Mouse (Mus musculus) granulocyte monocyte progenitor cell, adult 5-6 weeks (primary cell): ENCODE results near the gene R3hdm1. TPM values are rescaled to one million over a fixed set of nuclear protein-coding genes. Genes with fewer than 3 reads are reported as not detected.
A peak's percentile ranks its signal among the peaks of the same experiment; 100 is the strongest.
"Not testable (repeated sequence)": the region's sequence is repeated elsewhere in the genome, so short reads cannot be mapped to it uniquely, and the experiment has no call there.

Experiments
- ATAC-seq: replicated peaks from 2 replicates; pipeline ENCODE4 v1.8.0; 2016; ENCODE audit warnings: mild to moderate bottlenecking, moderate TSS enrichment, inconsistent platforms; ENCODE audit not compliant: poor library complexity, severe bottlenecking
- total RNA-seq, 2 experiments: library from RNA; stranded (forward) in 1 of 2; stranded (reverse) in 1 of 2; fragments of 200-712, 200-1000 nt in 1 of 2; fragments of >200 nt in 1 of 2; fragmentation: Nextera tagmentation in 1 of 2; gene quantifications; 2 replicates each; pipeline ENCODE4 v1.2.3; 2014 to 2017

The R3hdm1 gene
- total RNA-seq, 2 experiments from 2014 or later: 42.9 to 173 TPM

DNA sequence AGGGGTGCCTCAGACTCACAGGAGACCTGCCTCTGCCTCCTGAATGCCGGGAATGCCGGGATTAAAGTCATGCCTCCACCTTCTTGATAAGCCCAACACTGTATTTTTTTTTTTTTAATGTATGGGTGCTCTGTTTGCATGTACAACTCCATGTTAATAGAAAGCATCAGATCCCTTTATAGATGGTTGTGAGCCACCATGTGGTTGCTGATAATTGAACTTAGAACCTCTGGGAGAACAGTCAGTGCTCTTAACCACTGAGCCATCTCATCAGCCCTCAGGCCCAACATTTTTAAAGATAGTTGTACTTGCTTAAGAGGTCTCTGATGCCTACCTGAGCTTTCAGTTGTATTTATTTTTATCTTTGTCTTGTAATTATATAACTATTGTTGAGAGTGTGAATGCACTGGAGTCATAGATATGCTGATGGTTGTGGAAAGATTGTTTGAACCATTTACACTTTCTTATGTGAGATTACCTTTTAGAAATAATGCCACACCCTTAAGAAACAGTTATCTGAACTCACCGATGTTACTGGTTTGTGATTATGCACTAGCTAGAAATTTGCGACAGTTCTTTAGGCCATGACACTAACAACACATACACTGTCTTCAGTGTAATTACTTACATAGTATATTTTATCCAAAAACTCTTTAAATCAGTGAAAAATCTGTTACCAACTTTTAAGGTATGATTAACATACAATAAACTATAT is 18.0 kb downstream of the R3hdm1 start:
- no peak for ATAC-seq

- not testable (repeated sequence) for ATAC-seq
Observed at GRCm38 (mm10) chr1:128136222-128136621, 33.1 kb downstream of the R3hdm1 start.

DNA sequence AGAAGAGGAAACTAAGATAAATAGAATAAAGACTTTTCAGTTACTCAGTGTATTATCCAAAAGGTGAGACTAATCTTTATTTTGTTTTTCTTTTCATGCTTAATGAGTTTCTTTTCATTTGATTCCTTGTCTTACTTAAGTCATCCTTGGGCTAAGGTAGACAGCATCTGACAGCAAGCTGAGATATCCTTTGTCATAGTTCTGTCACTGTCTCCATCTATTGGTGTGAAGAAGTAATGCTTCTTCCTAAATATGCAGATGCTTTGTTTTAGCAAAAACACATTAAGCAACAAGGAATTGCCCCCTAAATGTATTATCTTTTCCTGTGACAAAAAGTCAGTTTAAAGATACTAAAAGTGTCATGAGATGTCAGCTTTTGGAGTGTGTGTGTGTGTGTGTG is 37.9 kb downstream of the R3hdm1 start:
- ATAC-seq: peak; percentile 53

GRCm38 (mm10) chr1:128141737-128142136 is 38.6 kb downstream of the R3hdm1 start:
- ATAC-seq: no peak

DNA sequence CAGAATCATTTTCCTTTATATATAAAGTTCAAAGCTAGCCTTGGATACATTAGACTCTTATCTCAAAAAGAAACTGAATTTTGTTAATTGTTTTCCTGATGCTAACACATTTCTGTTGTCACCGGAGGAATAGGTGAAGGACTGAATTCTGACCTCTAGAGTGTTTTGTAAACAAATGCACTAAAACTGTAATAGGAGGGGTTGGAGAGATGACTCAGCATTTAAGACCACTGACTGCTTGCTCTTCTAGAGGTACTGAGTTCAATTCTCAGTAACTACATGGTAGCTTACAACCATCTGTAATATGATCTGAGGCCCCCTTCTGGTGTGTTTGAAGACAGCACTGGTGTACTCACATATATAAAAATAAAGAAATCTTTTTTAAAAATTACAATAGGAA is 63.9 kb downstream of the R3hdm1 start:
- no peak for ATAC-seq

DNA sequence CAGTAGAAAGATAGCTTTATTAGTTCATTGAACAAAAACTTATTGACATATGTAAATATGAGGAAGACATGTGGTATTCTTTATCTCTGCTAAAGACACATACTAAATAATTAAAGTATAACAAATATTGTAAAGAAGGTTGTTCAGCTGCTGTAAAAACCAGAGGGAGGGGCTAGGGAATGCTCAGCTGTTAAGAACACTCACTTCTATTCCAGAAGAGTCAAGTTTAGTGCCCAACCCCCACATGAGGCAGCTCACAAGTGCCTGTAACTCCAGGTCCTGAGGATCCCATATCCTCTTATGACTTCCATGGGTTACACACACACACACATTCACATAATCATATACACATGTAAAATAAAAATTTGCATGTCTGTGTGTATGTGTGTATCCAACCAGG is 67.0 kb downstream of the R3hdm1 start:
- ATAC-seq: no peak

DNA sequence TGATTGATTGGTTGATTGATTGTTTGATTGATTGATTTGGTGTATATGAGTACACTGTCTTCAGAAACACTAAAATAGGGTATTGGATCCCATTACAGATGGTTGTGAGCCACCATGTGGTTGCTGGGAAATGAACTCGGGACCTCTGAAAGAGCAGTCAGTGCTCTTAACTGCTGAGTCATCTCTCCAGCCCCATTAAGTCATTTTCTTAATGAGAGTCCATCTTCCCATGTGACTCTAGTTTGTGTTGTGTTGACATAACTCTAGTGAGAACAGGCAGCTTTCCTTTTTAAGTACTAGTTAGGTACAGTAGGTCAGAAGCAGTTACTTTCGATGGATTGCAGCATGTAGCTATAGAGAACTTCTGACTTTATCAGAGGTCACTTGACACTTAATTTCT is 88.3 kb downstream of the R3hdm1 start:
- ATAC-seq: no peak

DNA sequence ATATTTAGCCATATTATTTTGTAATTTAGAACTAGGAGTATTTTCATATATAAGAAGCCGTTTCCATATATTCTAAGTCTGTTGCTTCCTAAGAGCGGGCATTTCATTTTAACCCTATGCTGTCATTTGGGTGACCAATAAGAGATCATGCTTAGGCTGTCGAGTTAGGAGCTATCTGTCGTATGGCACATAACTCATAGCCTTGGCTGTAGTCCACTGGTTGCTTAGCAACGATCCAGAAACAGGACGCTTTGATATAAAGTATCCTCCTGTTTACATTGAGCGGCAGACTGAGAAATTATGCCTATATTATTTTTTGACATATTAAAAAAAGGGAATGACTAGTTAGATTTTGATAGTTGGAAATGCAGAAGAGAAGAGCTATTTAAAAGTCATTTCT is 89.3 kb downstream of the R3hdm1 start:
- ATAC-seq: no peak

DNA sequence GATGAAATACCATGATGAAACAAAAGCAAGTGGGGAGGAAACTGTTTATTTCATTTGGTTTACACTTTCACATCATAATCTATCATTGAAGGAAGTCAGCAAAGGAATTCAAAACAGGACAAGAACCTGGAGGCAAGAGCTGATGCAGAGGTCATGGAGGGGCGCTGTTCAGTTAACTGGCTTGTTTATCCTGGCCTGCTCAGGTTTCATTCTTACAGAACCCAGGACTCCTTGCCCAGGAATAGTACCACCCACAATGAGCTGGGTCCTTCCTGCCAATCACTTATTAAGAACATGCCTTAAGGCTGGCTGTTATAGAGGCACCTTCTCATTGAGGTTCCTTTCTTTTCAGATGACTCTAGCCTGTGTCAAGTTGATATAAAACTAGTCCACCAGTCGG is 90.9 kb downstream of the R3hdm1 start:
- no peak for ATAC-seq

DNA sequence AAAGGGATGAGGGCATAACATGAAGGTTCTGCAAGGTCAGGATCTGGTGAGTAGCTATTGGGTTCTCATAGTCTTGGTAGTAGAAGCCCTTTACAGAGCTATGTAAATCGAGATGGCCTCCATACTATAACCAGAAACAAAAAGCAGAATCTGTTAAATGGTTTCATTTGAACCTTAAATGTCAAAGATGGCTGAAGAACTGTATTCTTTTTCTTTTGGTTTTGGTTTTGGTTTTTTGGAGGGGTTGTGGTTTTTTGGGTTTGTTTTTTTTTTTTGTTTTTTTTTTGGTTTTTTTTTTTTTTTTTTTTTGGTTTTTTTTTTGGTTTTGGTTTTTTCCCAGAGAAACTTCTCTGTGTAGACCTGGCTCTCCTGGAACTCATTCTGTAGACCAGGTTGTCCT is 94.3 kb downstream of the R3hdm1 start:
- ATAC-seq: no peak

DNA sequence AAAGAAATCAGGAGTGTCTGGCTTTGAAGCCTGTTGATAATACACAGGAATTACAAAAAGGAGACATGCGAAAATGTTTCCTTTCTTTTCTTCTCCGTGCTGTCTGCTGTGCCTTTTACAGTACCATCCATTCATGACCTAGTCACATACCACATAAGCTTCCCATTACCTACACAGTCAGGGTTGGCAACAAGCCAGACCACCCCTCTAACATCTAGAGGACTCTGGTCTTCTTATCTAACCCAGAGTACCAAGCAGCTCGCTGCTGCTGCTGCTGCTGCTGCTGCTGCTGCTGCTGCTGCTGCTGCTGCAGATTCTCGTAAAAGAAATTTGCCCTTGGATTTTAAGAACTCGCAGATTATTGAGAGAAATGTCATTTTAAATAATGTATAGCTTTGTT is 110.2 kb downstream of the R3hdm1 start:
- ATAC-seq: no peak

- no peak for ATAC-seq
Observed at GRCm38 (mm10) chr1:128221886-128222285, 118.8 kb downstream of the R3hdm1 start.

- ATAC-seq: no peak; the same call in 1 of the 2 replicates
Observed at GRCm38 (mm10) chr1:128223304-128223703, 120.2 kb downstream of the R3hdm1 start.

GRCm38 (mm10) chr1:128235181-128235580 is 132.1 kb downstream of the R3hdm1 start:
- no peak for ATAC-seq

DNA sequence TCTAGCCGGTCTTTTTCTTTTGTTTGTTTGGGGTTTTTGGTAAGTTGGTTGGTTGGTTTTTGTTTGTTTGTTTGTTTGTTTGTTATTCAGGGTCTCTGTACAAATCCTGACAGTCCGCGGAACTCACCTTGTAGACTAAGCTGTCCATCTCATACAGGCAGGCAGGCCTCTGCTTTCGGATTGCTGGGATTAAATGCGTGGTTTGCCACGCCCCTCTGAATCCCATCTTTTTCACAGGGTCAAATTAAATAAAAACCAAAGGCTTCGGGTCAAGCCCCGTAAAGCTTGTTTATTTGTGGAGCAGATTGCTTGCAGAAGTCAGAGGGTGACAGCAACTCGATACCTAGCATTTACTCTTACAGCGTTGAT is 140.5 kb downstream of the R3hdm1 start, which contains the start of gene Ubxn4:
Ubxn4 (plus strand) TSS at position 338 of the 369 bp plus-strand sequence.
- ATAC-seq: no peak

DNA sequence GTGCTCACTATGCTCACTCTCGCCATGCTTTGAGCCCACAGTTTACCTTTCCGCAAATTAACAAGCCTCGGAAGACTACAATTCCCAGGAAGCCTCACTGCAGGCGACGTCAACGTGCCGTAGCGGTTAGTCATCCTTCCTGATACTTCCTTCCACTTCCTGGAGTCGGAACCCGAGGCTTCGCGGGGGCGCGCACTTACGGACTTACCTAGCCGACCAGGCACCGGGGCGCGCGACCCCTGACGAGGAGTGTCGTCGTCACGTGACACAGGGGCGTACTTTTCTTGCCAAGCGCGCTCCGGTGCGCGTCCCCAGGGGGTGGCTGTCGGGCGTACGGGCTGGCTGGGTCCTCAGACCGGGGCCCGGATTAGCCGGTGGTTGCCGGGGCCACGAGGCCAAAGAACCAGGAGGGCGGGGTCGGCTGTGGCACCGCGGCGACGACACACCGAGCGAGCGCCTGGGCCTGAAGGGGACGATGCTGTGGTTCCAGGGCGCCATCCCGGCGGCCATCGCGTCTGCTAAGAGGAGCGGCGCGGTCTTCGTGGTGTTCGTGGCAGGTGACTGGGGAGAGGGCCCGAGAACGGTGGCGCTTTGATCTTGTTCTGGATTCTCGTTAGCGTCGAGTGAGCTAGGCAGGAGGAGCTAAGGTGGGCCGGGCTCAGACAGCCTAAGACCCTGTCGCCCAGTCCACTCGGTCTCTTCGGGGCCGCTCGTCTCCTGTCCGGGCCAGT is 141.1 kb downstream of the R3hdm1 start:
- ATAC-seq: peak; percentile 91

GRCm38 (mm10) chr1:128244727-128245355 is 141.7 kb downstream of the R3hdm1 start:
- ATAC-seq: peak; percentile 35

DNA sequence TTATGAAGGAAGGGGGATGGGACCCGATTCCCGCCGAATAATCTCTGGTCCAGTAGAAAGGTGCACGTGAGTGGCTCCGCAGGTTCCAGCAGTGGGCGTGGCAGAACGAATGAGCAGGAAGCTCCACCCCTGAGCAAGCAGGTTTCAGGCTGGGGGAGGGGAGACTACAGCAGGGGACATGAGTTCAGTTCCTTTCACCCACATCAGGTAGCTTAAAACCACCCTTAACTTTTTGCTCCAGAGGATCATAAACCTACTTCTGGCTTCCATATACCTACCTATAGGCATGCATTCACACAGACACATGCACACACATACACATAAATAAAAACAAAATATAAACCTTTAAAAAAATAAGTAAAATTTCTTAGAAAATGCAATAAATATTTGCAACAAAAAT is 164.0 kb downstream of the R3hdm1 start:
- ATAC-seq: not testable (repeated sequence)

DNA sequence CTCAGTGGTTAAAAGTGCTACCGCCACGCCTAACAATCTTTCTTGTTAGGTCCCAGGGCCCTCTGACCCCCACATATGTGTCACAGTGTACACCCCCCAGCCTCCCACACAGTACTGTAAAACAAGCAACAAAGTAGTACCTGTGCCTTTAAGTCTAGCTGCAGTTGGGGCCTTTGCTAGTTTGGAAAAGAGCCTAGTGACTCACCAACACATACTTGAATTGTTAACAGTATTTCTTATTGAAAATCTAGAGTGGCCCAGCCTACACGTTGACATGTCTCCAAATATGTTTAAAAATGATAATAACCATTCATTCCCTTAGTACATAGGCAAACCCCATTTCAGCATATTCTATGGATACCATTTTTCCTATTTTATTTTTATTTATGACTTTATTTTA is 167.6 kb downstream of the R3hdm1 start:
- no peak for ATAC-seq

DNA sequence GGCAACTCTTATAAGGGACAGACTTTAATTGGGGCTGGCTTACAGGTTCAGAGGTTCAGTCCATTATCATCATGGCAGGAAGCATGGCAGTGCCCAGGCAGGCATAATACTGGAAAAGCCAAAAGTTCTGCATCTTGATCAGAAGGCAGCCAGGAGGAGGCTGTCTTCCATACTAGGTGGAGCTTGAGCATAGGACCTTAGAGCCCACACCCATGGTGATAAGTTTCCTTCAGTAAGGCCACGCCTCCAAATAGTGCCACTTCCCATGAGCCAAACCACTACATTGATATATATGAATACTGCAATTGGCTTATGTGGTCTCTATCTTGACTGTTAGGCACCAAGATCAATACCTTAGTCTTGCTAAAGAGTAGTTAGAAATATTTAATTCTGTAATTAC is 172.8 kb downstream of the R3hdm1 start:
- no peak for ATAC-seq

DNA sequence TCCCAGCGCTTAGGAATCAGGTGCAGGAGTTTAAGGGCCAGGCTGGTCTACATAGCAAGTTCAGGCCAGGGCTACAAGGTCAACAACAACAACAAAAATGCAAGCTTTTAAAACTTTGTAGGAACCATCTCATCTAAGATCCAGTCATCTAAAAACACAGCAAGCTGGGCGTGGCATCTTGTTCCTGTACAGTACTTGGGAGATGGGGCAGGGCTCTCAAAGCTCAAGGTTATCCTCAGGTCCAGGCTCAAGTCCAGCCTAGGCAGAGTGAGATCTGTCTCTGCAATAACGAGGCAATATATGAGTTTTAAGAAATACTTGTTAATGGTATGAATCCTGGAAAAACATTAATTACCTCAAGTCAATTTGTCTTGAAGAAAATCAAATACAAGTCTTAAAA is 175.5 kb downstream of the R3hdm1 start:
- no peak for ATAC-seq
